Mouse (Mus musculus) MEL (cell line): ENCODE results near the gene Nnat. TPM values are rescaled to one million over a fixed set of nuclear protein-coding genes. Genes with fewer than 3 reads are reported as not detected.

Source experiments
- DNase-seq: peaks from one replicate; pipeline ENCODE4 v3.0.0; 2011; ENCODE audit warnings: low read depth, low spot score
- H3K27ac ChIP-seq: 2 replicates; pipeline ENCODE4 v1.5.1; 2012; ENCODE audit warnings: low read depth, mild to moderate bottlenecking, control low read depth, low read length, moderate library complexity; ENCODE audit not compliant: control insufficient read depth
- H3K27me3 ChIP-seq, 2 experiments: fragments of 150-350 bp in 1 of 2; sonication (generic) in 1 of 2; 2 replicates each; pipeline ENCODE4 v1.6.1; 2012; ENCODE audit warnings: low read length in 2 of 2, mild to moderate bottlenecking in 2 of 2, improper control_type of control experiment in 1 of 2, moderate library complexity in 1 of 2; ENCODE audit not compliant: insufficient read depth in 2 of 2, control insufficient read depth in 1 of 2
- H3K36me3 ChIP-seq, 2 experiments: 2 replicates each; pipeline ENCODE4 v1.6.1; 2012 to 2014; ENCODE audit warnings: low read length in 2 of 2, improper control_type of control experiment in 1 of 2, inconsistent platforms in 1 of 2, mild to moderate bottlenecking in 1 of 2; ENCODE audit not compliant: insufficient read depth in 2 of 2, control insufficient read depth in 1 of 2
- H3K4me1 ChIP-seq, 2 experiments: fragments of 150-350 bp in 1 of 2; sonication (generic) in 1 of 2; 2 replicates each; pipeline ENCODE4 v1.6.1; 2012; ENCODE audit warnings: low read length in 2 of 2, improper control_type of control experiment in 1 of 2, mild to moderate bottlenecking in 1 of 2; ENCODE audit not compliant: insufficient read depth in 2 of 2, control insufficient read depth in 1 of 2
- H3K4me3 ChIP-seq, 2 experiments: fragments of 150-350 bp in 1 of 2; sonication (generic) in 1 of 2; 2 replicates each; pipeline ENCODE4 v1.5.1; 2012; ENCODE audit warnings: low read depth in 2 of 2, low read length in 2 of 2, mild to moderate bottlenecking in 2 of 2, moderate library complexity in 2 of 2, control low read depth in 1 of 2, improper control_type of control experiment in 1 of 2; ENCODE audit not compliant: control insufficient read depth in 1 of 2, insufficient read depth in 1 of 2
- H3K79me2 ChIP-seq: 2 replicates; pipeline ENCODE4 v1.6.1; 2012; ENCODE audit warnings: mild to moderate bottlenecking, low read length, moderate library complexity; ENCODE audit not compliant: control insufficient read depth, poor library complexity, insufficient read depth
- H3K9ac ChIP-seq: 2 replicates; pipeline ENCODE4 v1.6.1; 2012; ENCODE audit warnings: low read depth, mild to moderate bottlenecking, control low read depth, low read length, moderate library complexity; ENCODE audit not compliant: control insufficient read depth, poor library complexity, severe bottlenecking
- H3K9me3 ChIP-seq: fragments of 150-350 bp; sonication (generic); replicated peaks from 2 replicates; pipeline ENCODE4 v1.6.1; 2012; ENCODE audit warnings: mild to moderate bottlenecking, low read length, improper control_type of control experiment, moderate library complexity; ENCODE audit not compliant: insufficient read depth
- BHLHE40 ChIP-seq: IDR thresholded peaks from 2 replicates; pipeline ENCODE4 v1.6.1; 2012; ENCODE audit warnings: low read depth, mild to moderate bottlenecking, inconsistent platforms, low read length, improper control_type of control experiment, borderline replicate concordance
- ELF1 ChIP-seq: IDR thresholded peaks from 2 replicates; pipeline ENCODE4 v1.6.1; 2014; ENCODE audit warnings: low read depth, mild to moderate bottlenecking, inconsistent platforms, low read length, improper control_type of control experiment, moderate library complexity
- KAT2A ChIP-seq: conservative IDR thresholded peaks from 2 replicates; pipeline ENCODE4 v1.6.1; 2012; ENCODE audit warnings: low read depth, low read length, improper control_type of control experiment, inconsistent platforms
- MAX ChIP-seq: IDR thresholded peaks from 2 replicates; pipeline ENCODE4 v1.6.1; 2011; ENCODE audit warnings: low read length, improper control_type of control experiment
- MYB ChIP-seq: IDR thresholded peaks from 2 replicates; pipeline ENCODE4 v1.6.1; 2011; ENCODE audit warnings: mild to moderate bottlenecking, low read depth, low read length, improper control_type of control experiment
- NRF1 ChIP-seq: IDR thresholded peaks from 2 replicates; pipeline ENCODE4 v1.6.1; 2014; ENCODE audit warnings: low read depth, mild to moderate bottlenecking, inconsistent platforms, low read length, improper control_type of control experiment, moderate library complexity; ENCODE audit not compliant: poor library complexity, insufficient read depth, severe bottlenecking
- POLR2A ChIP-seq, 2 experiments: IDR thresholded peaks; 2 replicates each; pipeline ENCODE4 v1.6.1; 2011 to 2012; ENCODE audit warnings: low read length in 2 of 2, mild to moderate bottlenecking in 2 of 2, control low read depth in 1 of 2, improper control_type of control experiment in 1 of 2, low read depth in 1 of 2, moderate library complexity in 1 of 2; ENCODE audit not compliant: control insufficient read depth in 1 of 2, insufficient read depth in 1 of 2, poor library complexity in 1 of 2
- SMC3 ChIP-seq: IDR thresholded peaks from 2 replicates; pipeline ENCODE4 v1.6.1; 2011; ENCODE audit warnings: low read depth, low read length, improper control_type of control experiment
- UBTF ChIP-seq: IDR thresholded peaks from 2 replicates; pipeline ENCODE4 v1.6.1; 2012; ENCODE audit warnings: low read depth, mild to moderate bottlenecking, inconsistent platforms, low read length, improper control_type of control experiment, moderate library complexity, borderline replicate concordance; ENCODE audit not compliant: insufficient read depth
- ZNF384 ChIP-seq: IDR thresholded peaks from 2 replicates; pipeline ENCODE4 v1.6.1; 2012; ENCODE audit warnings: low read depth, mild to moderate bottlenecking, inconsistent platforms, low read length, improper control_type of control experiment
- polyA plus RNA-seq, 2 experiments: library from polyadenylated mRNA; stranded (reverse) in 1 of 2; unstranded in 1 of 2; fragments of >175 nt in 1 of 2; fragments of >200 nt in 1 of 2; gene quantifications; 2 replicates each; pipeline versions ENCODE4 v1.2.1 to v1.2.4; 2012; ENCODE audit warnings: low replicate concordance in 2 of 2, low read depth in 1 of 2; ENCODE audit not compliant: insufficient read length in 2 of 2, insufficient read depth in 1 of 2, missing spikeins in 1 of 2
- total RNA-seq: library from RNA; depleted of rRNA; stranded (reverse); fragments of 300-350 nt; gene quantifications from 2 replicates; pipeline ENCODE4 v1.2.3, GENCODE M21; 2012

Gene Nnat
- total and polyA plus RNA-seq, 3 experiments = 0.92 to 1.5 TPM; not detected in 1

DNA sequence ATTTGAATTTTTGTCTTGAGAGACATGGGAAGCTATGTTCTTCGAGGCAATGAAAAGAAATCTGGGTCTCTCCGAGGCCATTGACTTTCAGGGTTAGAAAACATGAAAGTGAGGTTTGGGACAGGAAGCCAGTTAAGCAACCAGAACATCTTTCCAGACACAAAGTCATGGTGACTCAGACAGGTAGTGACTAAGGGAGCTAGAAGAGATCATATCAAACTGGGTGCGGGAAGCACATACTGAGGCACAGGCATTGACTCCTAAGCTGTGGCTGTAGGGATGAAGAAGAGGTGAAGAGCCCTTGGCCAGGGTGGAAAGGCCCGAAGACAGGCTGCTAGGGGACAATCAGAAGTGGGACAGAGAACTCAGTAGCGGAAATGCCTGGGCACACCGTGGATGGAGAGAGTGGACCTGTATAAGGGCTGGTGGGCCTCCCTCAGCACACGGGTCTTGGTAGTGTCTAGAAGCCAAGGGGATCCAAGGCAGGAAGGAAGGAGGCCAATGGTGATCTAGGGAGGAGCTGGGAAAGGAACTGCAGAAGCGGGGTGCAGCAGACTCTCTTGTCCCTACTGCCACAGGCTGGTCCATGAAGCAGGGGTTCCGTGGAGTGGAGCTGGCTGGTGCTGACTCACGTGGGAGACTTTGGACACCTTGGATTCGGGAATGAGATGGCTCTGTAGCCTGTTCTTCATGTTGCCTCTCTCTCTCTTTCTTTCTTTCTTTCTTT lies 7.5 kb downstream of the Nnat start (continued):
- 0 out of 2 replicates have a peak, but pooled peaks have one; percentile 9 for TF ChIP-seq BHLHE40
- TF ChIP-seq MAX = peak; percentile 86
- no peak for TF ChIP-seq SMC3

- TF ChIP-seq POLR2A (IDR thresholded peaks at IDR 0.05; ENCODE audit: control insufficient read depth in 1 of 2, insufficient read depth in 1 of 2, low read depth in 1 of 2, low read length in 2 of 2, poor library complexity in 1 of 2) (no peak), NRF1 (no peak), ELF1 (no peak), UBTF (no peak), ZNF384 (no peak), MYB (no peak), KAT2A (no peak)
- TF ChIP-seq, all 39 proteins: peak for 0
- H3K27me3 ChIP-seq = no peaks in the 10 kb centered on the region
- no peaks in the 10 kb centered on the region for H3K9me3 ChIP-seq
- no peak for DNase-seq
- peaks cover 13% of the 10 kb centered on the region for H3K79me2 ChIP-seq
- H3K4me1 ChIP-seq = peaks cover 0 to 6% of the 10 kb centered on the region in 2 experiments; a peak in 1 of 4 replicates
- H3K36me3 ChIP-seq = peaks cover 0 to 9% of the 10 kb centered on the region in 2 experiments; a peak in 2 of 4 replicates
- H3K4me3 ChIP-seq = no peak overlapping the region
- no peak overlapping the region for H3K27ac ChIP-seq
- no peak overlapping the region for H3K9ac ChIP-seq
These were observed 9.0 kb downstream of the Nnat start for GRCm38 (mm10) chr2:157568881-157569280.

DNA sequence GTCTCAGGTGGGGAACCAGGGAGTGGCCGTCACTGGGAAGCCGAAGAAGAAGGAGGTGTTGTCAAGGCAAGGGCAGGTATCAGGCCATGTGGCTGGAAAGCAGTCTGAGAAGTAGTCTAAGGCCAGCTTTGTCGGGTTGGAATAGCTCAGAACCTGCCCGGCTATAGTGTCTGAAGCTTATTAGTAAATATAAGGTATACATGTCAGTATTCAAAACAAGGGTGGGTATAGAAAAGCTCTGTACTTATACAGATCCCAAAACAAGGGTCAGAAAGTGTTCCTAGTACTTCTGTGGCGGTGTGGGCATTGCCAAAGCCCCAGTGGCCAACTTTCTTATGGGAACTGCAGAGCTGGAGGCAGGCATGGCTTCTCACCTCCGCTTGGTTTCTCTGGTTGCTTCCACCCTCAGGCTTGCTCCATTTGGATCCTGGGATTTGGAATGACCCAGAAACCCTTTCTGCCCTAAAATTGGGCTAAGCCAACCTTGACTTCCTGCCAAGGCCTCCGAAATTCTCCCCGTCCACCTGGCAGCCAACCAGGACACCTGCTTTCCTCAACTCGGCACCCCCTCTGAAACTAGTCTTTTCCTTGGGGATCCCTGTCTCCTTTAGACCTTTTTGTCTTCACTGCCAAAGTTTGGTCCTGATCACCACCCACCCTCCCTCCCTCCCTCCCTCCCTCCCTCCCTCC lies 10.1 kb downstream of the Nnat start:
- Histone ChIP-seq H3K9ac (no peak overlapping the region), H3K36me3 (peaks cover 0 to 3% of the 10 kb centered on the region in 2 experiments; a peak in 2 of 4 replicates)
- TF ChIP-seq UBTF = no peak

More for the DNA sequence above, 10.1 kb downstream of the Nnat start:
- peaks cover 0 to 4% of the 10 kb centered on the region in 2 experiments; a peak in 1 of 4 replicates for H3K4me1 ChIP-seq
- no peaks in the 10 kb centered on the region for H3K27me3 ChIP-seq
- H3K27ac ChIP-seq = no peak overlapping the region
- no peak for DNase-seq
- no peak overlapping the region for H3K4me3 ChIP-seq
- no peaks in the 10 kb centered on the region for H3K9me3 ChIP-seq
- peaks cover 10% of the 10 kb centered on the region for H3K79me2 ChIP-seq
